Mouse (Mus musculus): ENCODE measurements around the gene Rmi2.

GRCm38 (mm10) chr16:10812865-10813371, 21.9 kb upstream of the Rmi2 start, which contains the start of gene Gm11172:
- TF ChIP-seq CTCF (IDR thresholded peaks at IDR 0.05; ENCODE audit: control insufficient read depth, insufficient read depth, low read length): no peak
- TF ChIP-seq POLR2A (IDR thresholded peaks at IDR 0.05; ENCODE audit: borderline replicate concordance, control insufficient read depth, low read depth, low read length): no peak
